Mouse (Mus musculus) kidney, postnatal 4 days (tissue): Measurements from ENCODE around the gene Lpcat3.
A peak's percentile ranks its signal among the peaks of the same experiment; 100 is the strongest.

Experiments
- DNase-seq, 2 experiments: peaks; one replicate each; pipeline ENCODE4 v3.0.0; 2021; ENCODE audit warnings: mixed read lengths in 2 of 2

Lpcat3 gene

DNA sequence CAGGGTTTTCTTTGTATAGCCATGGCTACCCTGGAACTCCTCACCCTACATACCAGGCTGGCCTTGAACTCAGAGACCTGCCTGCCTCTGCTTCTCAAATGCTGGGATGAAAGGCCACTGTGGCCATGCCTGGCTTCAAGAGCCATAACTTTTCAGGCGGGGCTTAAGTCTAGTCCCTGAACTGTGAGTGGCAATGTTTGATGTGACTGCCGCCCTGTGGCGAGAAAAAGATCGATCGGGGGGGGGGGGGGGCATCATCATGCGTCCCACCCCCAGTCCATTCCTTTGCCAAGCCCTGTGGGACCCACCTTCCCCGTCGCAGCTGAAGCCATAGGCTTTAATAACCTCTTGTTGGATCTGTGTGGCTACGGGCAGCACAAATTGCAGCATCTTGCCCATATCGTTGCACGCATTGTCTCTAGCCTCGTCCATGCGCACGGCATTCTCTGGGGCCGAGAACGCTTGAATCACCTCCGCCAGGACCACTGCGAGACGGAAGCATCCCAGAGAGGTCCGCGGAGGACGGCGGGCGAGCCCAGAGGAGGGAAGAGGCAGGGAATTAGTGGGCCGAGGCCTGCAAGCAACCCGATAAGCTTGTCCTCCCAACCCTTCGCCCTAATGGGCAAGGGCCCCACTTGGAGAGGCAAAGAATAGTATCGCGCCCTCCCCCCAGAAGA lies 77.5 kb downstream of the Lpcat3 start:
- DNase-seq, result no peak

DNA sequence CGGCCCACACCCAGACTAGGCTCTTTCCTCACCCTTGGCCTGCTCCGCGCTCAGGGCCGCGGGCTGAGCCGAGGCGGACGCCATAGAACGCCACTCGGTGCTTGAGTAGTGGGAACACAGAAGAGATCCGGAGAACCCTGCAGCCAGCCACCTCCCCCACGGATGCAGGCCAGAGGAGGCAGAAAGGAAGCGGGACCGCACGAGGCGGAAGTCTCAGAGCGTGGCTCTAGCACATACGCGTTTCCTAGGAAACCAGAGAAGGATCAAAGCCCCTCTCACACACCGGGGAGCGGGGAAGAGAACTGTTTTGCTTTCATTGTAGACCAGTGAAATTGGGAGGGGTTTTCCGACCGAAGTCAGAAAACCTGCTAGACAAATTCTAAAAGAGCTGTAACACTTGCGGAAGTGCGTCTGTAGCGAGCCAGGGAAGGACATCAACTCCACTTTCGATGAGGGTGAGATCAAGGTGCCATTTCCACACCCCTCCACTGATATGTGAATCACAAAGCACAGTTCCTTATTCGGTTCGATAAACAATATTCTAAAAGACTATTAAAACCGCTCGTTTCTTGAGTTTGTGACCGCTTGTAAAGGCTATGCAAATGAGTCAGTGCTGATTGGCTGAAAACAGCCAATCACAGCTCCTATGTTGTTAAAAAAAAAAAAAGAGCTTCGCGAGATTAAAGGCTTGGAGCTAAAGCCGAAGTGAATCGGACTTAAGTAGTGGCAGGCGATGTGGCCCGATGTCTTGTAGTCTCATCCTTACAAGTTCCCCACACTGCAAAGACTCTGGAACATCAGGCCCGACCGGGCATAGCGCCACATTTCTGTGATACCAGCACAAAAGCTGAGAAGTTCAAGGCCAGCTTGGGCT lies 78.3 kb downstream of the Lpcat3 start, which contains the start of gene Grcc10:
Gene Grcc10 (minus strand): TSS at position 487 of the 874 bp plus-strand sequence.
- DNase-seq, result peak; percentile 88 to 94

DNA sequence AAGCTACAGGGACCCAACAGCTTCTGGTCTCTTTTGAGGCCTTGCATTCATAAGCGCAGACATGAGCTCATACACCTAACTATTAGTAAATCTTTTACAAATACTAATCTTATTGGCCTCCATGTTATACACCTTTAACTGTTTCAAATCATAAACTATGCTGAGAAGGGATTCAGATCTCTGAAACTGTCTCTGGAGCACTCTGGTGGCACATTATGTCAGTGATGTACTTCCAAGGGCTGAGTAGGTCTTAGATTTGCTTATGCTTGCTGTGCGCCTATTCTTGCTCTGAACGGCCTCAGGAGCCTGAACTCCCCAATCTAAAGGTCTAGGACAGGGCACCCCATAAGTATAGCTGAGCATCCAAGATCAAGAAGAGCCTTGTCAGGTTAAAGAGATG lies 79.0 kb downstream of the Lpcat3 start:
- no peak for DNase-seq

DNA sequence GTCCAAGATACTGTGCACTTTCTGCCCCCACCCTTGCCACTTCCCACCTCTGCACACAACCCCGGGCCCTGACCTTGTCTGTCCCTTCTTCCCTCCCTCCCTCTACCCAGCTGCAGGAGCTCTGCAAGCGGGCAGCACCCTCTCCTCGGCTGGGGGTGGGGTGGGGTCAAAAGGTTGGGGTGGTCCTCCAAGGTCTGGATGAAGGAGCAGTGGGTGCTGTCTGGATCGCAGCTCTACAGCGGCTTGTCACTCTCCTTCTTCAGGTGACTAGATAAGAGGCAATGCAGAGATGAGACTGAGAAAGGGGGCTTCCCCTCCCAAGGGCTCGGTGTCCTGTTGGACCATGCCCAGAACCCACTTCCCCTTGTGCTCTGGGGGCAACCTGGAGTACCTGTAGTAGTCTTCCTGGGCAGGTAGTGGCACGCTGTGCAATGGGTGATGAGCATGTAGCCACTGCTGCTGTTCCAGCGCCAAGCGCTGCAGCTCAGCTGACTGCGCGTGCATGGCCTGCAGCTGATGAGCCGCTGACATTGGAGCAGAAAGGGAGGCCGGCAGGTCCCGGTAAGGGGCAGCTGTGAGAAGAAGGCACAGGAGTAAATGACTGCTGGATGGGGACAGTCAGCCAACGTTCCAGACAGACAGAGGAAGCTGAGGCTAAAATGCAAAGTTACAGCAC lies 80.2 kb downstream of the Lpcat3 start:
- DNase-seq, result no peak

DNA sequence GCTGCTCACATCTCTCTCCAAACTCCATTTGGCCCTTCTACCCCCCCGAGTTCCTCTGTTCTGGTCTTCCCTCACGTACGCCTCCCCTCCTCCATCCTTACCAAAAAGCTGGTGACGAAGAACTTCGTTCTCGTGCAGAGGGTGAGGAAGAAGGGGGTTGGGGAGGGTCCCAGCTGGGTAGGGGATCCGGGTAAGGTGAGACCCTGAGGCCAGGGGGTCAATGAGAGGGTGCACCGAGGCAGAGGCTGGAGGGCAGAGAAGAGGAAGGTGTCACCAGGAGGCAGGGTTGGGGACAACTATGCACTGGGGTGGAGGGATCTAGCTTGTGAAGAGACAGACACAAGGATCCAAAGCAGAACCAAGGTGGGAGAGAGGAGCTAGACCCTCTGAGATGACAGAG lies 80.8 kb downstream of the Lpcat3 start:
- DNase-seq, result no peak

DNA sequence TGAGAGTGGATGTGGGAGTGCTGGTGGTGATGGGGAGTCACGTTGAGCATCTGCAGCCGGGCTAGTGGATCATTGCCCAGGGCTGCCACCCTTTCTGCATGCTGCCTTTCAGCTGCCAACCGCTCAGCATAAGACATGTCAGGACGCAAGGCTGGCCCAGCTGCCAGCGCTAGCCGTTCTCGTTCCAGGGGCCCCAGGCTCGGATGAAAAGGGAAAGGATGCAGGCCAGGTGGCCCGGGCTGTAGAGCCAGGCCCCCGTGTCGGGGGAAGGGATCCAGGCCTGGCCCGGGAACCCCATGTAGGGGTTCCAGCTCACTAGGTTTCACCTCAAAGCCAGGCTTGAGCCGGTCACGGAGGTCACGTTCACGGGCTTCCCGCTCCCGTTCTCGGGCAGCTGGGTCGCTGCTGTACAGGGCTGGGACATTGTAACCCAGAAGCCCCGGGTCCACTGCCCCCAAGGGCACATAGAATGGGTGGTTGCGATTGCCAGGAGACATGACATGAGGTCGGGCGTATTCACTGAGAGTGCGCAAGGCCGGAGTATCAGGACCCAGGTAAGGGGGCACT lies 82.0 kb downstream of the Lpcat3 start:
- peak in 1 of 2 experiments; percentile 60 for DNase-seq

DNA sequence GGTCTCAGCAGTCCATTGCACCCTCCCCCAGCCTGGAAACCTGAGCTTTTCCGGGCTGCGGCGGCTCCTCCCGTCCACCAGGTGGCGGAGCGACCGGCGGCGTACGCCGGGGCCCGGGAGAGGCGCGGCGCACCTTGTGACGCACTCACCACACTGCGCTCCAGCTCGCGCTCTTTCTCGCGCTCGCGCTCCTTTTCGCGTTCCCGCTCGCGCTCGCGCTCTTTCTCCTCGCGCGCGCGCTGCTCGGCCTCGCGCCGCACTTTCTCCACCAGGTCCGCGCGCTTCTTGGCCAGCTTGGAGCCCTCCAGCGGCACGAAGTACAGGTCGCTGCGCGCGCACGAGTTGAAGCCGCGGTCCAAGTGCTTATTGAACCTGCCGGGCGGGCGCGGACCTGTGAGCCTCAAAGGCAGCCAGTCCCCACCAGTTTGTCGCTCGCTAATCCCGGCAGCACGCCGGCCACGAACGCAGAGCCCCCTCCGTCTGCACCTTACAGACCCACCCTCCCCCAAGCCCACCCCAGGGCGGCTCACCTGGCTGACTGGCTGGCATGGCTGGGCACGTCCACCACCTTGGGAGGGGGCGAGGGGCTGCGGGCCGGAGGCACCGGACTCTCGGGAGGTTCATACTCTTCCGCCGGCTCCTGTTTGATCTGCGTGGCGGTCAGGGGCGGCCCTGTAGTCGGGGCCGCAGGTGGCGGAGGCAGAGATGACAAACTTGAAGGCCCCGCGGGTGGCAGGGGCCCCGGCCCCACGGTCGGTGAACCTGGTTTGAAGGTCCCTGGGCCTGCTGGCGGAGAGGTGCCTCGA lies 82.9 kb downstream of the Lpcat3 start:
- DNase-seq, result peak; percentile 94 to 96

DNA sequence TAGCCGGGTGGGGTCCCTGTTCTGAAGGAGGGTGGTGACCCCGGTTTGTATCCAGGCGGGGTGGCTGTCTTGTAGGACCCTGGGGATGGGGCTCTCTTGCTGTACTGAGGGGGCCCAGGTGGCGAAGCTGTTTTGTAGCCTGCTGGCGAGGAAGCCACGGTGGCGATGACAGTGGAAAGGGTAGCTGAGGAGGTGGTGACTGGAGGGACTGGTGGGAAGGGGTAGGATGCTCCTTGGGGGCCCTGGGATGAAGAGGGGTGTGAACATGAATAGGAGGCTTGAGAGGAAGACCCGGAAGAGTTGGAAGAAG lies 83.4 kb downstream of the Lpcat3 start:
- DNase-seq, result no peak

DNA sequence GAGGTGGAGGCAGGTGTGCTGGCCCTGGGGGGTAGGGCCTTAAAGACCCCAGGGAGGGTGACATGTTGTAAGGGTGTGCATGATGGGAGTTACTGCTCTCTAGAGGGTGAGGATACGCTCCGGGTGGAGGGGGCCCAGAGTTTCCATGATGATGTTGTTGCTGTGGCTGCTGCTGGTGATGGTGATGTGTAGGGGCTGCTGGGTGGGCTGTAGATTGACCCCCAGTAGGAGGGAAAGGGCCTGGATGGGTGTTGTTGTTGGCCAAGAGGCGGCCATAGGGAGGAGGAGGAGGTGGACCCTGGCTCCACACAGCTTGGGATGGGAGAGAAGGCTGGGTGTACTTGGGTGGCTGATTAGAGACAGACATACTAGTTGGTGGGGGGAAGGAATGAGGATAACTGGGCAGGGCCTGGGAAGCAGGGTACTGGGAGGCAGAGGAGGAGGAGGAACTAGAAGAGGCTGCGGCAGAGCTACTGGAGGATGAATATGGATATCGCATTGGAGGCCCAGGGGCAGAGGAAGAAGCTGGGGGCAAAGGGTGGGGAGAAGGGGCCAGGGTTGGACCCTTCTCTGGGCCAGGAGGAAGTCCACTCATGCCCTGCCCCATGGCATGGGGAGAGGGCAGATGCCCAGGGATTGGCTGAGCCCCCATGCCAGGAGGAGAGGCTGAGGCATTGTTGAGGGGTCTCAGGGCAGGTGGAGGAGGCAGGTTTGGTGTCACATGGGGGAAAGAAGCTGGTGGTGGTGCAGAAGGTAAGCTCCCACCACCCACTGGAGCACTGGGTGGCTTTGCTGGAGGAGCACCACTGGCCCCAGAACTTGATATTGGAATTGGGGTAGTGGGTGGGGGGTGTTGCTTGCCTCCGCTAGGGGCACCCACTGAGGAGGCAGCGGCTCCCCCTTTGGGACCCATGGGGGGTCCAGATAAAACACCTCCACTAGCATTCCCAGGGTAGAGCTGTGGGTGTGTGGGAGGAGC lies 84.1 kb downstream of the Lpcat3 start:
- DNase-seq, result no peak

DNA sequence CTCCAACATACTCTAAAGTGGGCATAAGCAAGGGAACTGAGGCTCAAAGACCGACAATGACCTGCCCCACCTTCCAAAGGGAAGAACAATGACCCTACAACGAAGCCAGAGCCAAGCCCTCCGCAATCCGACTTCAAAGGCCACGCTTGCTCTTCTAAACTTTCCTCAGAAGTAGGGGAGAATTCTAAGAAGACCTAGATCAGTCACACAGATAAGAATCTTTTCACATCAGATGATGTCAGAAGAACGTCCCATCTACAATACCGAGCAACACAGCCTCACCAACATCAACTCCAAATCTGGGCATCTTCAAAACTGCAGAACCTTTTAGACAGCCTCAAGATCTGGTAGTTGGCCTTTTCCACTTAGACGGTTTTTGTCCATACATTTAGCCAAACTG lies 87.6 kb downstream of the Lpcat3 start:
- DNase-seq, result no peak

DNA sequence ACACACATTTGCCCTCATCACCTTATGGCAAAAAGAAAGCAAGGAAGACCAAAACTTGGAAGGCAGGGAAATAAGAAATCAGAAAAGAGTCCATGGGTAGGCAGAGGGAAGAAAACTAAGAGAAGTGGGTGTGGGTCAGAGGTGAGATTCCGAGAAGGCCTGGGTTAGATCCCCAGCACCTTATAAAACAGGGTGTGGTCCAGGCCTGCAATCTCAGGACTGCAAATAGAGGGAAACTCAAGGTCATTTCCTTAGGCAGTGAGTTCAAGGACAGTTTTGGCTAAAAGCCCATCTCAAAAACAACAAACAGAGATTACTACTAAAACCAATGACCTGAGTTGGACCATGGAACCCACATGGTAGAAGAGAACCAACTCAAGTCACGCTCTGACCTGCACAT lies 91.0 kb downstream of the Lpcat3 start:
- DNase-seq, result no peak
